Mouse (Mus musculus) lung, postnatal 0 days (tissue): Measurements from ENCODE around the gene 4933405L10Rik. TPM values are rescaled to one million over a fixed set of nuclear protein-coding genes. Genes with fewer than 3 reads are reported as not detected.

Experiments used
- ATAC-seq: fragments of 200-750 bp; cut with Nextera tagmentation; 2 replicates; pipeline ENCODE4 v1.8.0; 2017; ENCODE audit warnings: moderate library complexity
- DNase-seq: peaks from one replicate; pipeline ENCODE4 v3.0.0-alpha.2; 2016; ENCODE audit warnings: low spot score
- H3K27ac ChIP-seq: fragments of 300-500 bp; sonication (generic); 2 replicates; pipeline ENCODE4 v1.5.1; 2014; ENCODE audit warnings: antibody characterized with exemption, mild to moderate bottlenecking, low read length, mixed read lengths
- H3K27me3 ChIP-seq: fragments of 300-500 bp; sonication (generic); replicated peaks from 2 replicates; pipeline ENCODE4 v1.6.1; 2014; ENCODE audit warnings: low read length, mixed read lengths; ENCODE audit not compliant: insufficient read depth
- H3K36me3 ChIP-seq: fragments of 300-500 bp; sonication (generic); 2 replicates; pipeline ENCODE4 v1.6.1; 2014; ENCODE audit warnings: low read length, mixed read lengths; ENCODE audit not compliant: insufficient read depth
- H3K4me1 ChIP-seq: fragments of 300-500 bp; sonication (generic); 2 replicates; pipeline ENCODE4 v1.6.1; 2014; ENCODE audit warnings: antibody characterized with exemption, low read depth, low read length, mixed read lengths; ENCODE audit not compliant: insufficient read depth
- H3K4me2 ChIP-seq: fragments of 300-500 bp; sonication (generic); replicated peaks from 2 replicates; pipeline ENCODE4 v1.6.1; 2014; ENCODE audit warnings: low read depth, mild to moderate bottlenecking, low read length, moderate library complexity, mixed read lengths
- H3K4me3 ChIP-seq: fragments of 300-500 bp; sonication (generic); 2 replicates; pipeline ENCODE4 v1.5.1; 2014; ENCODE audit warnings: low read depth, low read length
- H3K9ac ChIP-seq: fragments of 300-500 bp; sonication (generic); replicated peaks from 2 replicates; pipeline ENCODE4 v1.6.1; 2014; ENCODE audit warnings: low read depth, mild to moderate bottlenecking
- H3K9me3 ChIP-seq: fragments of 300-500 bp; sonication (generic); 2 replicates; pipeline ENCODE4 v1.6.1; 2016; ENCODE audit warnings: low read length, mixed read lengths
- CTCF ChIP-seq: IDR thresholded peaks from 2 replicates; pipeline ENCODE4 v1.5.1; 2016; ENCODE audit warnings: antibody characterized with exemption, mild to moderate bottlenecking
- EP300 ChIP-seq: IDR thresholded peaks from 2 replicates; pipeline ENCODE4 v1.6.1; 2016; ENCODE audit warnings: antibody characterized with exemption, mild to moderate bottlenecking, control low read depth
- WGBS: fragments of 180-500 bp; shearing (Covaris S2); extraction: QIAGEN DNeasy Blood & Tissue Kit; methylation state at CpG from one replicate; pipeline ENCODE4 v1.1.7; 2014; 5-methylcytosine and 5-hydroxymethylcytosine counted together
- polyA plus RNA-seq: library from polyadenylated mRNA; unstranded; fragments of >200 nt; fragmentation: Nextera tagmentation; extraction: Ambion mirVana; gene quantifications from 2 replicates; pipeline ENCODE4 v1.2.1, GENCODE M21; 2015

Gene 4933405L10Rik
- polyA plus RNA-seq, 1 experiment from 2014 or later: not detected

GRCm38 (mm10) chr8:105704146-105704812 is 3.2 kb upstream of the 4933405L10Rik start:
- no peaks in the 10 kb centered on the region for H3K27me3 ChIP-seq
- H3K9ac ChIP-seq: no peak overlapping the region
- no peak for DNase-seq
- WGBS: 93% methylated on average over 34 of the region's 34 CpGs
- H3K4me3 ChIP-seq: no peak overlapping the region
- peaks cover 14% of the 10 kb centered on the region; the same call in 1 of the 2 replicates for H3K4me1 ChIP-seq
- no peak overlapping the region for H3K27ac ChIP-seq
- no peak for TF ChIP-seq CTCF
- no peak for TF ChIP-seq EP300
- H3K36me3 ChIP-seq: 0 out of 2 replicates have a peak, but pooled peaks cover 7% of the 10 kb centered on the region
- H3K4me2 ChIP-seq: no peak overlapping the region
- H3K9me3 ChIP-seq: no peaks in the 10 kb centered on the region
- no peak for ATAC-seq

GRCm38 (mm10) chr8:105704955-105705354 is 2.5 kb upstream of the 4933405L10Rik start:
- no peak for ATAC-seq
- no peaks in the 10 kb centered on the region for H3K27me3 ChIP-seq

GRCm38 (mm10) chr8:105706426-105706825 is 1.0 kb upstream of the 4933405L10Rik start:
- TF ChIP-seq EP300: no peak
- no peak for TF ChIP-seq CTCF
- H3K4me3 ChIP-seq: no peak overlapping the region
- no peak overlapping the region for H3K4me2 ChIP-seq

More at GRCm38 (mm10) chr8:105704955-105705354, 2.5 kb upstream of the 4933405L10Rik start:
- Histone ChIP-seq H3K9ac (no peak overlapping the region), H3K4me2 (no peak overlapping the region), H3K9me3 (no peaks in the 10 kb centered on the region), H3K36me3 (0 out of 2 replicates have a peak, but pooled peaks cover 7% of the 10 kb centered on the region), H3K27ac (no peak overlapping the region), H3K4me3 (no peak overlapping the region), H3K4me1 (peaks cover 14% of the 10 kb centered on the region; the same call in 1 of the 2 replicates)
- no peak for DNase-seq
- TF ChIP-seq CTCF (no peak), EP300 (no peak)
- 90% methylated on average over 6 of the region's 6 CpGs for WGBS

GRCm38 (mm10) chr8:105708675-105709074 is 1.2 kb downstream of the 4933405L10Rik start:
- H3K36me3 ChIP-seq: 0 out of 2 replicates have a peak, but pooled peaks cover 2% of the 10 kb centered on the region
- no peak overlapping the region for H3K9ac ChIP-seq
- DNase-seq (no peak), ATAC-seq (no peak)
- no peaks in the 10 kb centered on the region for H3K9me3 ChIP-seq
- 93% methylated on average over 8 of the region's 8 CpGs for WGBS
- H3K4me1 ChIP-seq: peaks cover 8% of the 10 kb centered on the region; the same call in 1 of the 2 replicates
- no peak overlapping the region for H3K4me3 ChIP-seq
- H3K27ac ChIP-seq: no peak overlapping the region
- TF ChIP-seq CTCF (no peak), EP300 (no peak)
- H3K27me3 ChIP-seq: no peaks in the 10 kb centered on the region
- H3K4me2 ChIP-seq: no peak overlapping the region

More at GRCm38 (mm10) chr8:105706426-105706825, 1.0 kb upstream of the 4933405L10Rik start:
- H3K4me1 ChIP-seq: peaks cover 8% of the 10 kb centered on the region; the same call in 1 of the 2 replicates
- no peak overlapping the region for H3K27ac ChIP-seq
- no peak for DNase-seq
- WGBS: 76% methylated on average over 12 of the region's 12 CpGs
- H3K9ac ChIP-seq: no peak overlapping the region
- 0 out of 2 replicates have a peak, but pooled peaks cover 7% of the 10 kb centered on the region for H3K36me3 ChIP-seq
- H3K27me3 ChIP-seq: no peaks in the 10 kb centered on the region
- ATAC-seq: no peak
- H3K9me3 ChIP-seq: no peaks in the 10 kb centered on the region

GRCm38 (mm10) chr8:105709317-105709716 is 1.9 kb downstream of the 4933405L10Rik start:
- Histone ChIP-seq H3K9me3 (no peaks in the 10 kb centered on the region), H3K9ac (no peak overlapping the region), H3K4me2 (no peak overlapping the region), H3K4me3 (no peak overlapping the region), H3K4me1 (peaks cover 8% of the 10 kb centered on the region; the same call in 1 of the 2 replicates), H3K27me3 (no peaks in the 10 kb centered on the region), H3K36me3 (no peaks in the 10 kb centered on the region), H3K27ac (no peak overlapping the region)
- no peak for ATAC-seq
- no peak for DNase-seq
- WGBS: 76% methylated on average over 14 of the region's 14 CpGs
- TF ChIP-seq EP300 (no peak), CTCF (no peak)

GRCm38 (mm10) chr8:105712286-105712685 is 4.8 kb downstream of the 4933405L10Rik start:
- WGBS: 84% methylated on average over 3 of the region's 3 CpGs
- no peak for DNase-seq
- TF ChIP-seq CTCF: no peak
- no peak for TF ChIP-seq EP300
- Histone ChIP-seq H3K4me2 (no peak overlapping the region), H3K4me3 (no peak overlapping the region), H3K27me3 (no peaks in the 10 kb centered on the region), H3K4me1 (peaks cover 6% of the 10 kb centered on the region; the same call in 1 of the 2 replicates), H3K27ac (no peak overlapping the region), H3K9ac (no peak overlapping the region), H3K36me3 (no peaks in the 10 kb centered on the region), H3K9me3 (no peaks in the 10 kb centered on the region)
- no peak for ATAC-seq
